Mouse (Mus musculus): ENCODE data around the gene 2010003K11Rik. TPM values are rescaled to one million over a fixed set of nuclear protein-coding genes. Genes with fewer than 3 reads are reported as not detected.

Gene 2010003K11Rik
- polyA plus RNA-seq, 1 experiment: 0.66 TPM

DNA sequence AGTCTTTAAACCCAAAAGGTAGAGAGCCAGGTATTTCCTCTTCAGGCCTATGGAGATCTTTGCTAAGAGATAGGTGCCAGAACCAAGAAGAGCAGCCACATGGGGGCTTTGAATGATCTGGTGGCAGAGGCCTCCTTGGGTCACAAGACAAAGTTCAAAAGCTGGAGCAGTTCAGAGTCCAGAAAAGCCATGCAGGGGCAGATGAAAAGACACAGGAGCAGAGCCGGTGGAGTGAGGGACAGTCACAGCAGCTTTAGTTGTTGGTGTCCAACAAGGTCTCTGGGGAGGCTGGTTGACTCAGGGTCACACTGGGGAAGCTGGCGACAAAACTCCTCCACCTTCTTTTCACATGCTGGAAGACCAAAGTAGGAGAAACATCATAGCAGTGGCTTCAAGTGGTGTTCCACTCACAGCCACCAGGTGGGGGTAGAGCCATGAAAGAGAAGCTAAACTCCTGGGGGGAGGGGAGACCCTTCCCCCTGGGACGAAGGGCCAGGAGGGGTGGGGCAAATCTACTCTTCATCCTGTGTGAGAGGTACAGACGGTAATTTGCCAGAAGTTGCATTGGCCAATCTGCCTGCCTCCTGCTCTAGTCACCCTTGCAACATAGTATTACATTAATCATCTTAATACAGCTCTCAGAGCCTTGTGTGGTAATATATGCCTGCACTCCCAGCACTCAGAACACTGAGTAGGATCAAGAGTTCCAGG, 965 bp downstream of the 2010003K11Rik start:
- DNase-seq (ENCODE audit: low spot score): peak; percentile 49

- DNase-seq (ENCODE audit: low spot score): no peak
These were observed 1.7 kb downstream of the 2010003K11Rik start for GRCm38 (mm10) chr19:4496535-4497262.

- DNase-seq (ENCODE audit: low spot score): no peak
These were observed 2.6 kb downstream of the 2010003K11Rik start for GRCm38 (mm10) chr19:4495814-4496213.

GRCm38 (mm10) chr19:4494707-4495106, 3.7 kb downstream of the 2010003K11Rik start:
- no peak for DNase-seq (ENCODE audit: low spot score)

- no peak for DNase-seq (ENCODE audit: low spot score)
These were observed 5.7 kb downstream of the 2010003K11Rik start for GRCm38 (mm10) chr19:4492526-4493296.

- DNase-seq (ENCODE audit: low spot score): no peak
These were observed 7.2 kb downstream of the 2010003K11Rik start for GRCm38 (mm10) chr19:4491080-4491695.

DNA sequence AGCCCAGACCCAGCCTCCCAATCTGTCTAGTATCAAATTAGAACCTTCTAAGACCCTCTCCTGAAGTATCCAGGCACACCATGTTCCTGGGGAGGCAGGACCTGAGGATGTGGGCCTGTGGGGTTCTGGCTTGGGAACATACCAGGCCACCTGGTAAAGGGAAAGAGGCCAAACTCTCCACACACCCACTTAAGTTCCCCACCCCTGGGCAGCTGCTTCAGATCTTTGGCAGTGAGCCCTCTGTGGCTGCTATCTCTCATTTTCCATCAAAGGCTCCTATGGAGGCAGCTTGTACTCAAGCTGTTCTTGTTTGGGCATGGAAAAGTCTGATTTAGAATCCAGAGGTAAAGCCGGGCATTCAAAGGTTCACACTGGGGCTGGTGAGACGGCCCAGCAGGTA, 10.5 kb downstream of the 2010003K11Rik start:
- DNase-seq (ENCODE audit: low spot score): no peak

GRCm38 (mm10) chr19:4485006-4485405, 13.4 kb downstream of the 2010003K11Rik start:
- DNase-seq (ENCODE audit: low spot score): no peak

DNA sequence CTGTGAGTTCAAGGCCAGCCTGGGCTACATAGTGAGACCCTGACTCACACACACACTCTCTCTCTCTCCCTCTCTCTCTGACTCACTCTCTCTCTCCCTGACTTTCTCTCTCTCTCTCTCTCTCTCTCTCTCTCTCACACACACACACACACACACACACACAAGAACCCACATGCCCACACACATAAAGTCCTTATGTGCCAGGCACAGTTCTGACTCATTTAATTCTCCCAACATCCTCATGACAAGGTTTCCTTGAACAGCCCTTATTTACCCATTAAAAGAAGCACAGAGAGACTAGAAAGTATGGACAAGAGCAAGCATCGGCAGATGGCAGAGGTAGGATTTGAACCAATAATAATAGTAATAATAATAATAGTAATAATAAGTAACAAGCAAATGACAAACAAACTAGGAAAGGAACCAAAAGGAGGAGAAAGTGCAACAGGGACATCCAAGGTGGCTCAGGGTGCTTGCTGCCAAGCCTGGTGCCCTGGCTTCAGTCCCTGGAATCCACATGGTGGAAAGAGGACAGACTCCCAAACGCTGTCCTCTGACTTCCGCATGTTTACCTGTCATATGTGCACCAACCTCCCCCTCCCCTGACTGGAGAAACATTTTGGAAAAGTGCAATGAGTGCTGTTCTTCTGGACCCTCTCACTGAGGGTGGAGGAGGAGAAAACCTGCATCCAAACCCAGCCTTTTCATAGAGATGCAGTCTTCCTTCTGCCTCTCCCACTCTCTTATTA, 16.1 kb downstream of the 2010003K11Rik start:
- no peak for DNase-seq (ENCODE audit: low spot score)

DNA sequence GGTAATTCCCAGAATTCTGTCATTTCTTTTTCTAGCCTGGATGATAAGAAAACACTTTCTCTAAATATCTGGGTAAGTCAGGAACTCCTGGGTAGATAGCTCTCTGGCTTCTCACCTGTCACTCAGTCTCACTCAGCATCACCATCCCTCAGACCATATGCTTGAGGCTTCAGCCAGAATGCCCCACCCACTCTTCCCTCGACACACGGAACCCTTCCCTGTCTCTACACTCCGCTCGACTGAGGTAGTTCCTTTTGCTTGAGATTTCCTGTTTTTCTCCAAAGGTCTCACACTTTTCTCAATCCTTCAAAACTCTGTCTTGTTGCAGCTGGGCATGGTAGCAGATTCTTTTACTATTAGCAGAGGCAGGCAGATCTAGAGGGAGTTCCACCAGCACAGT, 17.1 kb downstream of the 2010003K11Rik start:
- no peak for DNase-seq (ENCODE audit: low spot score)

DNA sequence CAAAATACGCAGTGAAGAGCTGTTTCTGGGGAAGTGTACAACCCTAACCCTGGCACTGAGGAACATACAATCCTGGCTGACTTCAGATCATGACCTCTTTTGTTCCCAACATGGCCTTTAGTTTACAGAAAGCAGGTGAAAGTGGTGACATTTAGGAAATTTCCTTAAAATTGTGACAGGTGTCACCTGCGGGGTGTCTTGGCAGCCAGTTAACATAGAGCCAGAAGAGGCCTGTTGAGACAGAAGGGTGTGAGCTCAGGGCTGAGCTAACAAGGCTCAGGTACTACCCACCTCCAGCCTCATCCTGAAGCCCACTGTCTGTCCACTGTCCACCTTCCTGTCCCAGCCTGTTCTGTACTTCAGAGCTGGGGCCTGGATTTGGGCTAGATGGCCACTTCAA, 18.3 kb downstream of the 2010003K11Rik start:
- no peak for DNase-seq (ENCODE audit: low spot score)

DNA sequence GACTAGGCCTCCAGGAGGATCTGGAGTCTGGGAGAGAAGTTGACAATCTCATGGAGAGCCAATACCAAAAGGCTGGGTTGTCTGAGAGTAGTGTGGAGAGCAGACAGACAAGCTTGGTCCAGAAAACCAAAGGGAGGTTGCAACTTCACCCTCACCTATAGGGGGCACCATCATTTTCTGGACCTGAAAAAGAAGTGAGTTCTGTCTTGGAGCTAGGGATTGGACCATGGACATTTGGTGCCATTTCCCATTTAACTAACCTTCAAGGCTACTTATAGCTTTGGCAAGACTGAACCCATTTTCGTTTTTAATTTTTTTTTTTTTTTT, 20.2 kb downstream of the 2010003K11Rik start:
- no peak for DNase-seq (ENCODE audit: low spot score)

GRCm38 (mm10) chr19:4477345-4478189, 20.8 kb downstream of the 2010003K11Rik start, which contains the start of gene Syt12:
TSS of gene Syt12 (minus strand) at chr19:4477447.
- peak; percentile 44 for DNase-seq (ENCODE audit: low spot score)

GRCm38 (mm10) chr19:4476601-4477257, 21.7 kb downstream of the 2010003K11Rik start:
- peak; percentile 30 for DNase-seq (ENCODE audit: low spot score)

DNA sequence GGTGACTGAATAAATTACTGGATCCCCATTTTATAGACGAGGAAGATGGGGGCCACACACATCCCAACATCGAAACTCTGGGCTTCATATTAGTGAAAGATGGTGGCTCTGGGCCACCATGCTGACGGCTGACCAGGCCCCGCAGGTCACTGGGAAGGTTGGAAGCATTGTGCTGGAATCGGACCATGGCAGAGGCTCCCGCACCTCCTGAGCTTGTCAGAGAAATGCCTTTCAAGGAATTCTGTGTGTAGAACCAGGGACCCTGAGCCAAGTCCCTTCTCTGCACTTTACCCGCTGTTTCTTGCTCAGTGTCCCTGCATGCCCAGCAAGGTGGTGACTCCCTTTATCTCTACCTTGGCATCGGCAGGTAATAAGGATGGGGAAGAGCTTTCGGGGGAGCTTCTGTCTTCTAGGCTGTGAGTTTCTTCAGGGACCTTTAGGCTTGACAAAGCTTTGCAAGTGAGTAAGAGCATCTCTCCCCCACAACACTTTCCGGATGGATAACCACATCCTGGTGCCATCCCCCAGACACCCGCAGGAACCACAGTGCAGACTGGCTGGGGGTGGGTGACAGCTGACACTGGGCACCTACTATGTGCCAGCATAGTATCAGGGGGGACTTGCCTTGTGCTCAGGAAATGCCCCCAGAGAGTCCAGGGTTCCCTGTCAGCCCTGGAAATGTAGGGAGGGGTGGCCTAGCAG, 23.0 kb downstream of the 2010003K11Rik start:
- no peak for DNase-seq (ENCODE audit: low spot score)

GRCm38 (mm10) chr19:4474739-4475138, 23.6 kb downstream of the 2010003K11Rik start:
- no peak for DNase-seq (ENCODE audit: low spot score)

DNA sequence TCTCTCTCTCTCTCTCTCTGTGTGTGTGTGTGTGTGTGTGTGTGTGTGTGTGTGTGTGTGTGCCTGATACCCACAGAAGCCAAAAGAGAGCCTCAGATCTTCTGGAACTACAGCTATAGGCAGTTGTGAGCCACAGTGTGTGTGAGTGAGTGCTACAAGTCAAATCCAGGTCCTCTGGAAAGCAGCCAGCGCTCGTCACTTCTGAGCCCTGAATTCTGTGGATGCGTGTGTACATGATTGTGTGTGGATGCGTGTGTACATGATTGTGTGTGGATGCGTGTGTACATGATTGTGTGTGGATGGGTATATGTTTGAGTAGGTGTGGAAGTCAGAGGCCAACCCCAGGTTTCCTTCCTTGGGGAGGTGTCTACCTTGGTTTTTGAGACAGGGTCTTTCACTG, 24.8 kb downstream of the 2010003K11Rik start:
- DNase-seq (ENCODE audit: low spot score): no peak

- DNase-seq (ENCODE audit: low spot score): no peak
These were observed 30.0 kb downstream of the 2010003K11Rik start for GRCm38 (mm10) chr19:4468363-4468762.

- DNase-seq (ENCODE audit: low spot score): no peak
These were observed 33.7 kb downstream of the 2010003K11Rik start for GRCm38 (mm10) chr19:4464666-4465065.
